Mouse (Mus musculus): ENCODE results near the gene Nucb2.

The Nucb2 gene

DNA sequence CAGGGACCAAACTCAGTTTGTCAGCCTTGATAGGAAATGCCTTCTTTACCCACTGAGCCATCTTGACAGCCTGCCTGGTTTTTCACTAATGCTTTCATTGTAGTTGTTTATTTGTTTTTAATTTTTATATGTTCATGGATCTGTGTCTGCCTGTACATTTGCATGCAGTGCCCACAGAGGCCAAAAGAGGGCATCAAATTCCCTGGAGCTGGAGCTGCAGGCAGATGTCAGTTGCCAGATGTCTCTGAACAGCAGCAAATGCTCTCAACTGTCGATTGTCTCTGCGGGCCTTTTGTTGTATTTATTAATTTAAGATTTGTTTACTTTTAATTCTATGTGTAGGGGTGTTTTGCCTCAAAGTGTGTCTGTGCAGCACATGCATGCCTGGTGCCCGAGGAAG, 15.6 kb downstream of the Nucb2 start:
- DNase-seq (ENCODE audit: low spot score in 2 of 2): no peak

DNA sequence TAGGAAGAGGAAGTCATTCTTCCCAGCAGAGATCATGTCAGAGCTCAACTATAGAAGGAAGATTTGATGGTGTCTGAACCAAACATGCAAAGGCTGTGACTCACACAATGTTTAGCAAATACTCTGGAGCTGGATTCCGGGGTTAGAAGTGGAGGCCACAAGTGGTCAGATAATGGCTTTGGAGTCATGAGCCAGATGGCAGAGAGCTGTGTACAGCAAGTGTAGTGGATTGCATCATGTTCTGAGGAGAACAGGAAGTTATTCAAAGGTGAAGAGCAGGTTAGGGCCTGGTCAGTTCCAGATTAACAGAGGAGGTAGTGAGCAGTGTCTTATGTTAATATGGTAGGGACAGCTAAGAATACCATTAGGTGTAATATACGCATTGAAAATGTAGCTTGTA, 20.4 kb downstream of the Nucb2 start:
- DNase-seq (ENCODE audit: low spot score in 2 of 2): no peak

DNA sequence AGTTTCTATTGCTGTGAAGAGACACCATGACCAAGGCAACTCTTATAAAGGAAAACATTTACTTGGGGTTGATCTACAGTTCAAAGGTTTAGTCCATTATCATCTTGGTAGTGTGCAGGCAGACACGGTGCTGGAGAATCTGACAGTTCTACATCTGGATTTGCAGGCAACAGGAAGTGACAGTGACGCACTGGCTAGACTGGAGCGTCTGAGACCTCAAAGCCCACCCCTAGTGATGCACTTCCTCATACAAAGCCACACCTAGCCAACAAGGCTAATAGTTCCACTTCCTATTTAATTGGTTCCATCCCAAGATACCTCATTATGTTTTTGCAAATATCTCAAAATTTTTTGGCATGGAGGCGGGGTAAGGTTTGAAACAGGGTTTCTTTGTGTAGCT, 25.6 kb downstream of the Nucb2 start:
- no peak for DNase-seq (ENCODE audit: low spot score in 2 of 2)

DNA sequence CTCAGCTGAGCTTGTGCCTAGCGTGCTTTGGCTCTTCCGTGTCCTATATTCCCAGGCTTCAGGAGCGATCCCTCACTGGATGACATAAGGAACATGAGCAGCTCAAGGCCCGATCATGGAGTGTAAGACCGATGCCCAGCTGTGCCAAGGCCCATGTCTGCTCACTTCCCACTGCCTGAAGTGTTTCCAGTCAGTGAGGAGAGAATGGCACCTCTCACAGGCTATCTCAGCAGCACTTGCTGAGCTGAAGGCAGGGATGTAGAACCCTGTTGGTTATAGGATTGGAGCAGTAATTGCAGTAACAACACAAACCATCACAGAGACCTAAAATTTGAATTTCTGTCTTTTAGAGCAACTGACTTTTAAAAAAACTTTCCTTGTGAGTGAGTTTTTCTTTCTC, 26.3 kb downstream of the Nucb2 start:
- no peak for DNase-seq (ENCODE audit: low spot score in 2 of 2)

DNA sequence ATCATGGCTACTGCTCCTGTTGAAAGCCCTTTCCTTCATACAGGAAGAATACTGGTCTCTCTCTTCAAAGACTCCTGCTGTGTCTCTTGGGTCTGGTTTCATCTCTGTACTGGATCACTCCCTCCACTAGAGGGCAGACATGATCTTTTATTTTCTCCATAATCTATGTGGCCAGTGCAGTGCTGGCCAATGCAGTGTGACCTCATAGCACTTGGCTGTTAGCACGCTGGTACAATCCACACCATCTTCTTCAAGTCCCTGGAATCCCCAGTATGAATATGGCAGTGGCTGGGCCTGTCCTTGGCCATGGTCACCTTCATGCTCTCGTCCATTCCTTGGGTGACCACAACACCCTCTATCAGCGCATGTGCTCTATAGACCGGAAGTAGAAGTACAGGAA, 27.1 kb downstream of the Nucb2 start:
- no peak for DNase-seq (ENCODE audit: low spot score in 2 of 2)

- no peak for DNase-seq (ENCODE audit: low spot score in 2 of 2)
These were observed 52.7 kb downstream of the Nucb2 start for GRCm38 (mm10) chr7:116556834-116557233.

GRCm38 (mm10) chr7:116574551-116574950, 70.4 kb downstream of the Nucb2 start:
- DNase-seq (ENCODE audit: low spot score in 2 of 2): no peak
